Mouse (Mus musculus) liver, embryonic 13.5 days (tissue): ENCODE measurements around the gene Rhbdd1. TPM values are rescaled to one million over a fixed set of nuclear protein-coding genes. Genes with fewer than 3 reads are reported as not detected.
A peak's percentile ranks its signal among the peaks of the same experiment; 100 is the strongest.

ENCODE experiments used
- ATAC-seq: fragments of 200-750 bp; cut with Nextera tagmentation; 2 replicates; pipeline ENCODE4 v1.8.0; 2017; ENCODE audit warnings: low read depth, mild to moderate bottlenecking, moderate number of reproducible peaks, moderate library complexity
- DNase-seq: peaks from one replicate; pipeline ENCODE4 v3.0.0; 2022
- H3K27ac ChIP-seq: fragments of 300-500 bp; sonication (generic); 2 replicates; pipeline ENCODE4 v1.5.1; 2015; ENCODE audit warnings: moderate library complexity, mild to moderate bottlenecking, inconsistent platforms
- H3K27me3 ChIP-seq: fragments of 300-500 bp; sonication (generic); 2 replicates; pipeline ENCODE4 v1.6.1; 2015; ENCODE audit warnings: mild to moderate bottlenecking, inconsistent platforms
- H3K36me3 ChIP-seq: fragments of 300-500 bp; sonication (generic); 2 replicates; pipeline ENCODE4 v1.6.1; 2015; ENCODE audit warnings: mild to moderate bottlenecking, inconsistent platforms
- H3K4me1 ChIP-seq: fragments of 300-500 bp; sonication (generic); replicated peaks from 2 replicates; pipeline ENCODE4 v1.6.1; 2015; ENCODE audit warnings: inconsistent platforms
- H3K4me2 ChIP-seq: fragments of 300-500 bp; sonication (generic); 2 replicates; pipeline ENCODE4 v1.6.1; 2015; ENCODE audit warnings: inconsistent platforms, mild to moderate bottlenecking, moderate library complexity
- H3K4me3 ChIP-seq: fragments of 300-500 bp; sonication (generic); replicated peaks from 2 replicates; pipeline ENCODE4 v1.5.1; 2015; ENCODE audit warnings: mild to moderate bottlenecking, inconsistent platforms
- H3K9ac ChIP-seq: fragments of 300-500 bp; sonication (generic); 2 replicates; pipeline ENCODE4 v1.6.1; 2015; ENCODE audit warnings: mild to moderate bottlenecking, inconsistent platforms
- H3K9me3 ChIP-seq: fragments of 300-500 bp; sonication (generic); replicated peaks from 2 replicates; pipeline ENCODE4 v1.6.1; 2016; ENCODE audit warnings: inconsistent platforms
- WGBS: fragments of 180-500 bp; shearing (Covaris S2); methylation state at CpG from one replicate; pipeline ENCODE4 v1.1.7; 2015; ENCODE audit not compliant: insufficient replicate concordance; 5-methylcytosine and 5-hydroxymethylcytosine counted together
- polyA plus RNA-seq: library from polyadenylated mRNA; unstranded; fragments of >200 nt; fragmentation: Nextera tagmentation; extraction: Ambion mirVana; gene quantifications from 2 replicates; pipeline ENCODE4 v1.2.1, GENCODE M21; 2015

Gene Rhbdd1
- polyA plus RNA-seq, 1 experiment from 2014 or later = 8.6 TPM

- Histone ChIP-seq H3K4me3 (peak overlapping the region; percentile 34), H3K9ac (peak overlapping the region; percentile 43), H3K27me3 (peaks cover 69% of the 10 kb centered on the region), H3K4me2 (peak overlapping the region; percentile 49), H3K4me1 (peaks cover 35% of the 10 kb centered on the region), H3K9me3 (no peaks in the 10 kb centered on the region), H3K27ac (no peak overlapping the region; the same call in 1 of the 2 replicates), H3K36me3 (peaks cover 16% of the 10 kb centered on the region)
- 44% methylated on average over 15 of the region's 15 CpGs for whole genome bisulfite sequencing
- ATAC-seq (no peak), DNase-seq (no peak)
Measured at GRCm38 (mm10) chr1:82286190-82287051, 29.8 kb upstream of the Rhbdd1 start.

GRCm38 (mm10) chr1:82287052-82287775 is 29.0 kb upstream of the Rhbdd1 start:
- H3K27me3 ChIP-seq = peaks cover 72% of the 10 kb centered on the region
- ATAC-seq = no peak

GRCm38 (mm10) chr1:82287776-82288325 is 28.4 kb upstream of the Rhbdd1 start:
- H3K27ac ChIP-seq = no peak overlapping the region
- peak overlapping the region; percentile 61 for H3K4me2 ChIP-seq

More at GRCm38 (mm10) chr1:82287052-82287775, 29.0 kb upstream of the Rhbdd1 start:
- H3K4me2 ChIP-seq = peak overlapping the region; percentile 49
- H3K36me3 ChIP-seq = peaks cover 16% of the 10 kb centered on the region
- H3K4me1 ChIP-seq = peaks cover 35% of the 10 kb centered on the region
- H3K4me3 ChIP-seq = peak overlapping the region; percentile 34
- 66% methylated on average over 22 of the region's 22 CpGs for WGBS
- no peak for DNase-seq
- peak overlapping the region; percentile 43 for H3K9ac ChIP-seq
- H3K9me3 ChIP-seq = no peaks in the 10 kb centered on the region
- H3K27ac ChIP-seq = no peak overlapping the region; the same call in 1 of the 2 replicates

GRCm38 (mm10) chr1:82288421-82288990 is 27.7 kb upstream of the Rhbdd1 start:
- DNase-seq (no peak), ATAC-seq (no peak)
- Histone ChIP-seq H3K27ac (no peak overlapping the region), H3K4me2 (peak overlapping the region; percentile 61), H3K9ac (no peak overlapping the region), H3K4me1 (peaks cover 26% of the 10 kb centered on the region), H3K27me3 (peaks cover 85% of the 10 kb centered on the region), H3K9me3 (no peaks in the 10 kb centered on the region), H3K36me3 (peaks cover 16% of the 10 kb centered on the region), H3K4me3 (peak overlapping the region; percentile 6; the same call in 1 of the 2 replicates)
- WGBS = 77% methylated on average over 18 of the region's 18 CpGs

More at GRCm38 (mm10) chr1:82287776-82288325, 28.4 kb upstream of the Rhbdd1 start:
- peaks cover 16% of the 10 kb centered on the region for H3K36me3 ChIP-seq
- peaks cover 31% of the 10 kb centered on the region for H3K4me1 ChIP-seq
- 73% methylated on average over 16 of the region's 16 CpGs for WGBS
- ATAC-seq = no peak
- peak overlapping the region; percentile 34; the same call in 1 of the 2 replicates for H3K4me3 ChIP-seq
- H3K27me3 ChIP-seq = peaks cover 78% of the 10 kb centered on the region
- DNase-seq = no peak
- no peaks in the 10 kb centered on the region for H3K9me3 ChIP-seq
- H3K9ac ChIP-seq = no peak overlapping the region

GRCm38 (mm10) chr1:82289116-82289989 is 26.9 kb upstream of the Rhbdd1 start:
- H3K4me1 ChIP-seq = peaks cover 20% of the 10 kb centered on the region
- peak overlapping the region; percentile 61 for H3K4me2 ChIP-seq
- DNase-seq (no peak), ATAC-seq (no peak)
- no peak overlapping the region for H3K27ac ChIP-seq
- peaks cover 91% of the 10 kb centered on the region for H3K27me3 ChIP-seq
- peak overlapping the region; percentile 57 for H3K4me3 ChIP-seq
- H3K9ac ChIP-seq = peak overlapping the region; percentile 53
- 58% methylated on average over 35 of the region's 35 CpGs for WGBS
- H3K9me3 ChIP-seq = no peaks in the 10 kb centered on the region
- peaks cover 16% of the 10 kb centered on the region for H3K36me3 ChIP-seq

GRCm38 (mm10) chr1:82289990-82290681 is 26.1 kb upstream of the Rhbdd1 start:
- Histone ChIP-seq H3K27ac (peak overlapping the region; percentile 47), H3K4me3 (peak overlapping the region; percentile 57), H3K4me1 (peaks cover 20% of the 10 kb centered on the region), H3K9ac (peak overlapping the region; percentile 53), H3K36me3 (peaks cover 16% of the 10 kb centered on the region), H3K4me2 (peak overlapping the region; percentile 61), H3K27me3 (peaks cover 90% of the 10 kb centered on the region), H3K9me3 (no peaks in the 10 kb centered on the region)
- DNase-seq = no peak
- WGBS = 1% methylated on average over 45 of the region's 45 CpGs
- ATAC-seq = no peak

- Histone ChIP-seq H3K36me3 (peaks cover 16% of the 10 kb centered on the region), H3K4me3 (peak overlapping the region; percentile 57), H3K4me2 (peak overlapping the region; percentile 61), H3K9ac (peak overlapping the region; percentile 53), H3K4me1 (peaks cover 20% of the 10 kb centered on the region), H3K27me3 (peaks cover 90% of the 10 kb centered on the region), H3K27ac (peak overlapping the region; percentile 47), H3K9me3 (no peaks in the 10 kb centered on the region)
- ATAC-seq (peak; percentile 21), DNase-seq (no peak)
- WGBS = under 1% methylated on average over 31 of the region's 31 CpGs
Measured at GRCm38 (mm10) chr1:82290723-82291150, 25.5 kb upstream of the Rhbdd1 start.

GRCm38 (mm10) chr1:82291151-82291797 is 25.0 kb upstream of the Rhbdd1 start, which contains the start of gene Irs1:
Gene Irs1 (minus strand): TSS chr1:82291416.
- Histone ChIP-seq H3K4me3 (peak within 1 kb of the TSS; percentile 57), H3K9me3 (no peaks in the 10 kb centered on the region), H3K9ac (peak within 1 kb of the TSS; percentile 53), H3K27ac (peak within 1 kb of the TSS; percentile 47), H3K4me1 (peaks cover 20% of the 10 kb centered on the region), H3K36me3 (peaks cover 16% of the 10 kb centered on the region), H3K4me2 (peak within 1 kb of the TSS; percentile 61), H3K27me3 (peaks cover 91% of the 10 kb centered on the region)
- under 1% methylated on average over 46 of the region's 60 CpGs for WGBS
- DNase-seq = no peak
- peak; percentile 80 for ATAC-seq

- 3% methylated on average over 23 of the region's 23 CpGs for WGBS
- peaks cover 18% of the 10 kb centered on the region for H3K4me1 ChIP-seq
- H3K36me3 ChIP-seq = peaks cover 16% of the 10 kb centered on the region
- no peaks in the 10 kb centered on the region for H3K9me3 ChIP-seq
- DNase-seq (no peak), ATAC-seq (no peak)
- H3K4me3 ChIP-seq = peak overlapping the region; percentile 57
- no peak overlapping the region for H3K27ac ChIP-seq
- H3K4me2 ChIP-seq = peak overlapping the region; percentile 61
- H3K27me3 ChIP-seq = peaks cover 83% of the 10 kb centered on the region
- H3K9ac ChIP-seq = peak overlapping the region; percentile 49; the same call in 1 of the 2 replicates
Measured at GRCm38 (mm10) chr1:82291930-82292712, 24.1 kb upstream of the Rhbdd1 start.
